Mouse (Mus musculus) CD8-positive naive resting alpha-beta T cell, adult 2 months (primary cell): ENCODE data around the gene Ccdc113.

Source experiments
- DNase-seq, 2 experiments: peaks; one replicate each; pipeline ENCODE4 v3.0.0; 2022; ENCODE audit warnings: low read depth in 2 of 2, low spot score in 2 of 2

The Ccdc113 gene

DNA sequence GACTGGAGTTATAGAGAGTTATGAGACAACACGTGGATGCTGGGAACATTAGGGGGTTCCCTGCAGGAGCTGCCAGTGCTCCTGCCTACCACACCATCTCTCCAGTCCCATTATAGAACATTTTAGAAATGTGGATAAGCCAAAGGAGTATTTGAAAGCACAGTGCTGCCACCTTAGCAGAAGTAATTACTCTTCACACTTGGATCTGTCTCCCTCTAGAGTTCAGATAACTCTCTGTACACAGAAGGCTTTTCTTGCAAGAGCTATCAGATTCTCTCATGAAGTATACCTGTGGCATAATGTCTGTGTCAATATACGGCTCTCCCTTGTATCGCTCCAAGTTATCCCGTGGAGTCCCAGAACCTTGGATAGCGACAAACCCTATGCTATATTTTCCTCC is 5.6 kb downstream of the Ccdc113 start:
- DNase-seq, result no peak

DNA sequence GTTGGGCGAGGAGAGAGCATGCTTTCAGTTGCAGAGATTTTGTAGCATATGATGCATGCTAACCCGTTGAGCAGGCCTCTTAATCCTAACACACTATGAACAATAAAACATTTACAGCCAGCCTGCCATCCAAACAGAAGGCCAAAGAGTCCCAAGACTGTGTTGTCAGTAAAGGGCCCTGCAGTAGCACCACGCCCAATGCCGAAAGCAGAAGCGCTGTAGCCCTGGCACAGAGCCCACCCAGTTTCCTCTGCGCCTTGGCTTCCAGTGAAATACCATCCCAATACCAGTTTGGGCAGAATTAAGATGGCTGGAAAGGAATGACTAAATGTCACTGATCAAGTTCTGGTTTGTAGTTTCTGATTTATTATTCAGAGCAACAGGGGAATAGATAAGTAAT is 8.3 kb downstream of the Ccdc113 start:
- DNase-seq, result no peak

DNA sequence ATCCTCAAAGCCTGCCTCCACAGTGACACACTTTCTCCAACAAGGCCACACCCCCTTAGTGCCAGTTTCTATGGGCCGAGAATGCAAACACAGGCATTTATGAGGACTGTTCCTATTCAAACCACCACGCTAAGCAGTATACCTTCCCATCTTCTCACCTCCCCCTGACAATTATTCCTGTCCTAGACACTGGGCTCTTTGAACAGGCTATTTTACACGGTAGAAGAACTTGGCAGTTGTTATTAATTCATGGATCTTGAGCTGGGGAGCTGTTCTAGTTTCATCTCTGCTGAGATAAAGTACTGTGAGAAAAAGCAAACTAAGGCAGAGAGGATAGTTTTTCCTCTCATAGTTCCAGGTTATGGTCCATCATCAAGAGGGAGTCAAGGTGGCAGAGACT is 9.2 kb downstream of the Ccdc113 start:
- no peak for DNase-seq

DNA sequence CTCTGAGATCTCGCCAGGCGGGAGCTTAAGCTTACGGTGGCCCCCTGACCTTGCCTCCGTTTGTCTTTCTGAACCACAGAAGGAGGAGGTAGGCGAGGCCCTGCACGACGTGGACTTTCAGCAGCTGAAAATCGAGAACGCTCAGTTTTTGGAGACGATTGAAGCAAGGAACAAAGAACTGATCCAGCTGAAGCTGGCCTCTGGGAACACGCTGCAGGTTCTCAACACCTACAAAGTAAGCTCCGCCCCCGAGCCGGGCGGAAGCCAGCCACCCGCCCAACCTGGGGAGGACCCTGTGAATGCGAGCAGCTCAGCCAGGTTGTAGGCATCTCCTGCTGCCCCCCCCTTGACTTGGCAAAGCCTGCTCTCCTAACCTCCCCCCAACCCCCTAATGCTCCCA is 11.9 kb downstream of the Ccdc113 start:
- DNase-seq, result no peak

DNA sequence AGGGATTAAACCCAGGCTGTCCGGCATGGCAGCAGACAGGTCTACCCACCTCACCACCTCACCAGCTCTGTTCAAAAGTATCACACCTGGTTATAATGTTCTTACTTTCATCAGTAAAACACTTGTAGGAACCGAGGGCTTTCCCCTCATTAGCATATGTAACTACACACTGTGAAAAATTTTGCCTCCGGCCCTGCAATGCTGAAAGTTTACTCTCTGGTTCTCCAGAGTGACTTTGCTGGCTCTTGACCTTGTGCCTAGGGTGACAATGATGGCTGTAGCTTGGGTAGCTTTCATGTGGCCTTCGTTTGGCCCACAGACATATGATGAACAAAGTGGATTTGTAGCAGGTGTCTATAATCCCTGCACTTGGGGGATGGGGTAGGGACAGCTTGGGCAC is 13.1 kb downstream of the Ccdc113 start:
- no peak for DNase-seq

DNA sequence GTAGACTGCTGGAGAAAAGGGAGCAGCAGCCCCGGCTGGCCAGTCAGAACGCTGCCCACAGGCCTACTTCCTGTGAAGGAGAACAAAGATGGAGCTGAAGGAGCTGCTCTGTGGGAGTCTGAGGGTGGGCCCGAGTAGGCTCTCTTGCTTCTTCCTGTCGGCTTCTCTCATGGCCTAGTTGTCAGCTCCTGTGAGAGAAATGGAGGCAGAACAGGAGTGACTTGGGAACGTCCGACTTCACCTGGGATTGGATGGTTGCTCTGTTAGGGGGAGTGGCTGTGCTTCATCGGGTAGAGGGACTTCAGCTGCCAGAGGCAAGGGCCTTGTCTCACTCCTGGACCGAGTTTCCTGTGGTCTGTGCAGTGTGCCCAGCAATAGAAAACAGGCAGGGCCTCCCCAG is 14.0 kb downstream of the Ccdc113 start:
- DNase-seq, result no peak

- DNase-seq, result no peak
Measured at GRCm38 (mm10) chr8:95549871-95550829, 16.3 kb downstream of the Ccdc113 start.

DNA sequence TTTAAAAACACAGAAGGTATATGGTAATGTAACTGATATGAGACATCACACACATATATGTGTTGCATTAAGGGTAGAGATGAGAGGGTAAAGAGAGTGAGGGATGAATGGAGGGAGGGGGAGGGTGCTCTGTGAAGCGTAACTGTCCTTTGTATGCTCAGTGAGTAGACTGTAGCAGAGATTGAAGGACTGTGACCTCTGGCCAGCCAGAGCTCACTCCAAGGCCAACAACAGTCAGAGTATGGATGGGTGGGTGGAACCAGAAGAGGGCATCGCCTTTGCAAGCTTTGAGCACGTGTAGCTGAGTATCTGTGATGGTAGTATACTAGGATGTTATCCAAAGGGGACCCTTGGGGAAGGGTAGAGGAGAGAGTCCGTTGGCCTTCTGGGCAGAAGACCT is 17.7 kb downstream of the Ccdc113 start:
- DNase-seq, result no peak

- DNase-seq, result no peak
Measured at GRCm38 (mm10) chr8:95555963-95556362, 22.1 kb downstream of the Ccdc113 start.

DNA sequence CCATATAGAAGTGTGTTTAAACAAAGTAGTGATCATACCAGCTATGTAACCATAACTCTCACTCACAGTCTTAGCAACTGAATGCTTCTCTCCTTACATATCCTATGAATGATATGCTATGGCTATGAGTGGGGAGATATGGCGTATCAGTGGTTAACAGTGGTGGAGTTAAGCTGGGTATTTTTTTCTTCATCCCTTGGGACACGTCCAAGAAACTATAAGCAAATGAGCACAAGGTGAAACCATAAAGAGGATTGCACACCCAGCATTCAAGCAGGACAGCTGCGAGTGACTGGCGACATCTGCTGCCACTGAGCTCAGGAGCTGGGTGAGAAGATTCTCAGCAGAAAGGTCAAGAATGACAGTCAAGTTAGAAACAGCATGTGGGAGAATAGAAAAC is 32.3 kb downstream of the Ccdc113 start:
- no peak for DNase-seq

GRCm38 (mm10) chr8:95566809-95567208 is 32.9 kb downstream of the Ccdc113 start:
- no peak for DNase-seq

GRCm38 (mm10) chr8:95573146-95573545 is 39.3 kb downstream of the Ccdc113 start:
- no peak for DNase-seq

DNA sequence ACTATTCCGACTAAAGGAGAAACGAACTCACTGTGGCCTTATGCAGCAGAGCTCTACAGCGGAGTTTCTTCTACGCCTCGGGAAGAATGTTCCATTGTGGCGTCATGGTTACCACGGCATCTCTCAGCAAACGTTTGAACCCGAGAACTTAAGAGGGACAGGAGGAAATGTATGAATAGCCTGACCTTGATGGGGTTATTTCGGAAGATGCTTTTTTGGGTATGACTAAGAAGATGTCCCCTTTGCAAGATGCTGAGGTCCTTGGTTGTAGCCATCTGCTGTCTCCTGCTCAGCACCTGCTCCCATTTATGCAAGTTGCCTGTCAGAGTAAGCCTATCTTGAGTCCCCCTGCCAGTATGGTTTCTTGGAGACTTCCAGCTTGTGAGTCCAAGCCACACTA is 42.4 kb downstream of the Ccdc113 start, which contains the start of gene Prss54:
Gene Prss54 (minus strand): TSS at position 101 of the 400 bp plus-strand sequence.
- DNase-seq, result no peak

DNA sequence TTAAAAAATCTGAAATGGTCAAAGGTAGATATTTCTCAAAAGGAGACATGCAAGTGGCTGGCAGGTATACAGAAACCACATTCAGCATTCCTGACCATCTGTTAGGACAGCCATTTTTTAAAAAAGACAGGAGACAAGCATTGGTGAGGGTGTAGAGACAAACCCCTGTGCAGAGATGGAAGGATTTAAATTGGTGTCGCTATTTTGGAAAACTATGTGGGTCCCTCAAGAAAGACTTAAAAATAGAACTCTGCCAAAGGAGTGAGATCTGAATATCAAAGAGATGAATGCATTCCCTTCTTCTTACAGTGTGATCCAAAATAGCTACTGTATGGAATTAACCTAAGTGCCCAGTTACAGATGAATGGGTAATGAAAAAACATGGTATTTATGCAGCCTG is 53.5 kb downstream of the Ccdc113 start:
- no peak for DNase-seq

GRCm38 (mm10) chr8:95589282-95589681 is 55.4 kb downstream of the Ccdc113 start:
- DNase-seq, result no peak

GRCm38 (mm10) chr8:95590539-95590938 is 56.7 kb downstream of the Ccdc113 start:
- DNase-seq, result no peak

DNA sequence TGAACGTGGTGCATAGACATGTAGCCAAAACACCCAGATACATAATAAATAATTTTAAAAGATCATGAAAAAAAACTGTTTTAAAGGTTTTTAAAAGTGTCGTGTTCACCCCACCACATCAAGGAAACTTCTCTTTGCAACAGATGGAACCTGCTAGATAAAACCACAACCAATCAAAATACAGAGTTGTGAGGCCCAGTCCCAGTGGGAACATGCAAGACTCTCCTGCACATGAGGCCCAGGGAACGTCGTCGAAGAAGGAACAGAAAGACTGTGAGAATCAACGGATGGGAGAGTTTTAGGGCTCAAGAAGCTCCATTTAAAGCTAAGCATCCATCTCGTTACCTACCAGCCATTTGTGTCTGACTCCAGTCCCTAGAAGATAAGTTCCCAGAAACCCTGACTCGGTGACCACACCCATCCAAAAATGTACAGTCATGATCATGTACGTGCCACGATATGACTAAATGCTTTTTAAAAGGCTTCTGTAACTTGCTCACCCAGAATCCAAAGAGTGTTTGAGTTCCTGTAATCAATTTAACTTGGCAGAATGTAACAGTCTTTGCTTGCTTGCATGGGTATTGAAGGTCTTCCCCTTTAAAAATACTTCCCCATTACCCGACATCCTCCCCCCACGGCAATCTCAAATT is 58.4 kb downstream of the Ccdc113 start:
- no peak for DNase-seq

- DNase-seq, result no peak
Measured at GRCm38 (mm10) chr8:95593439-95594393, 59.8 kb downstream of the Ccdc113 start.

DNA sequence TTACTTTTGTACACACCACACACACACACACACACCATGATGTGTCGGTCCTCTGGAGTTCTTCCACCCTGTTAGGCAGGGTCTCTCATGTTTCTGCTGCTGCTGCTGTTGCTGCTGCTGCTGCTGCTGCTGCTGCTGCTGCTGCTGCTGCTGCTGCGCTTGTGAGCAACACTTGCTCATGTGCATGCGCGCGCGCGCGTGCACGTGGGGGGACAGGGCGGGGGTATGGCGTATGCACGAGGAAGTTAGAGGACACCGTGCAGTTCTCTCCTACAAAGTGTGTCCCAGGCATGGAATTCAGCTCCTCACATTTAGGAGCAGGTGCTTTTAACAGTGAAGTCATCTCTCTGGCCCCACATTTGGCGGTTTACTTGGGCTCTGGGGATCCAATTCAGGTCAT is 61.2 kb downstream of the Ccdc113 start:
- DNase-seq, result no peak

GRCm38 (mm10) chr8:95596841-95597241 is 63.0 kb downstream of the Ccdc113 start:
- DNase-seq, result no peak

GRCm38 (mm10) chr8:95599861-95600260 is 66.0 kb downstream of the Ccdc113 start:
- peak; percentile 16 to 44 for DNase-seq
